Mouse (Mus musculus) spleen, postnatal 14 days (tissue): ENCODE results near the gene Mlycd.

Experiments
- DNase-seq, 2 experiments: peaks; one replicate each; pipeline ENCODE4 v3.0.0; 2021 to 2022; ENCODE audit warnings: low spot score in 2 of 2

Mlycd gene

GRCm38 (mm10) chr8:119432372-119432771 lies 37.7 kb downstream of the Mlycd start:
- DNase-seq = no peak

GRCm38 (mm10) chr8:119433582-119434174 lies 39.0 kb downstream of the Mlycd start, which contains the start of gene Osgin1:
TSS of gene Osgin1 (plus strand) at chr8:119434124.
- DNase-seq = no peak

GRCm38 (mm10) chr8:119434569-119434968 lies 39.9 kb downstream of the Mlycd start:
- no peak for DNase-seq

- no peak for DNase-seq
These were observed 40.8 kb downstream of the Mlycd start for GRCm38 (mm10) chr8:119435527-119435926.

- no peak for DNase-seq
These were observed 41.7 kb downstream of the Mlycd start for GRCm38 (mm10) chr8:119436331-119436730.

GRCm38 (mm10) chr8:119436933-119437332 lies 42.3 kb downstream of the Mlycd start:
- no peak for DNase-seq

- DNase-seq = no peak
These were observed 42.8 kb downstream of the Mlycd start for GRCm38 (mm10) chr8:119437506-119437905.

GRCm38 (mm10) chr8:119438876-119439275 lies 44.2 kb downstream of the Mlycd start:
- DNase-seq = no peak

GRCm38 (mm10) chr8:119439424-119439823 lies 44.7 kb downstream of the Mlycd start:
- no peak for DNase-seq

- DNase-seq = no peak
These were observed 45.2 kb downstream of the Mlycd start for GRCm38 (mm10) chr8:119439893-119440249.

GRCm38 (mm10) chr8:119440250-119440951 lies 45.7 kb downstream of the Mlycd start:
- peak in 1 of 2 experiments; percentile 31 for DNase-seq

GRCm38 (mm10) chr8:119440952-119441270 lies 46.2 kb downstream of the Mlycd start:
- DNase-seq = no peak

GRCm38 (mm10) chr8:119442013-119442412 lies 47.3 kb downstream of the Mlycd start:
- no peak for DNase-seq

GRCm38 (mm10) chr8:119442970-119443369 lies 48.3 kb downstream of the Mlycd start:
- DNase-seq = no peak

- peak; percentile 47 to 70 for DNase-seq
These were observed 51.7 kb downstream of the Mlycd start, which contains the start of gene Necab2 for GRCm38 (mm10) chr8:119446211-119446989. TSS of gene Necab2 (plus strand) at chr8:119446719.

- DNase-seq = no peak
These were observed 52.5 kb downstream of the Mlycd start for GRCm38 (mm10) chr8:119446990-119447780.

GRCm38 (mm10) chr8:119447781-119448170 lies 53.1 kb downstream of the Mlycd start:
- no peak for DNase-seq

- DNase-seq = no peak
These were observed 54.9 kb downstream of the Mlycd start for GRCm38 (mm10) chr8:119449627-119450026.

GRCm38 (mm10) chr8:119451131-119451530 lies 56.5 kb downstream of the Mlycd start:
- no peak for DNase-seq

GRCm38 (mm10) chr8:119452919-119453318 lies 58.2 kb downstream of the Mlycd start:
- no peak for DNase-seq

- DNase-seq = no peak
These were observed 61.4 kb downstream of the Mlycd start for GRCm38 (mm10) chr8:119456045-119456444.

- no peak for DNase-seq
These were observed 65.0 kb downstream of the Mlycd start for GRCm38 (mm10) chr8:119459724-119460123.
